Mouse (Mus musculus): ENCODE data around the gene Gm37240. TPM values are rescaled to one million over a fixed set of nuclear protein-coding genes. Genes with fewer than 3 reads are reported as not detected.

The Gm37240 gene
- polyA plus RNA-seq, 1 experiment from 2014 or later: 15.1 TPM

GRCm38 (mm10) chr3:85514700-85515099, 372.6 kb downstream of the Gm37240 start:
- no peak overlapping the region for H3K4me2 ChIP-seq (replicated peaks; ENCODE audit: low read depth, low read length)
- H3K27me3 ChIP-seq (ENCODE audit: control insufficient read depth, insufficient read depth, low read length): no peaks in the 10 kb centered on the region
- no peaks in the 10 kb centered on the region for H3K36me3 ChIP-seq (ENCODE audit: control insufficient read depth, insufficient read depth, low read length)
- 76% methylated on average over 11 of the region's 11 CpGs for WGBS
- H3K9me3 ChIP-seq (ENCODE audit: control insufficient read depth, low read length): no peaks in the 10 kb centered on the region
- no peak overlapping the region for H3K9ac ChIP-seq (ENCODE audit: low read depth, low read length)
- ATAC-seq (ENCODE audit: low FRiP score, low TSS enrichment): no peak
- no peak overlapping the region for H3K4me3 ChIP-seq (ENCODE audit: low read length)
- H3K27ac ChIP-seq (ENCODE audit: low read depth, low read length): no peak overlapping the region
- no peaks in the 10 kb centered on the region for H3K4me1 ChIP-seq (ENCODE audit: control insufficient read depth, insufficient read depth, low read length)

- H3K4me1 ChIP-seq (ENCODE audit: control insufficient read depth, insufficient read depth, low read length): no peaks in the 10 kb centered on the region
- no peak overlapping the region for H3K9ac ChIP-seq (ENCODE audit: low read depth, low read length)
- WGBS: 93% methylated on average over 5 of the region's 5 CpGs
- no peaks in the 10 kb centered on the region for H3K36me3 ChIP-seq (ENCODE audit: control insufficient read depth, insufficient read depth, low read length)
- no peaks in the 10 kb centered on the region for H3K27me3 ChIP-seq (ENCODE audit: control insufficient read depth, insufficient read depth, low read length)
- H3K4me2 ChIP-seq (replicated peaks; ENCODE audit: low read depth, low read length): no peak overlapping the region
- no peak overlapping the region for H3K4me3 ChIP-seq (ENCODE audit: low read length)
- no peak overlapping the region for H3K27ac ChIP-seq (ENCODE audit: low read depth, low read length)
- no peak for ATAC-seq (ENCODE audit: low FRiP score, low TSS enrichment)
- H3K9me3 ChIP-seq (ENCODE audit: control insufficient read depth, low read length): no peaks in the 10 kb centered on the region
Measured at GRCm38 (mm10) chr3:85508717-85509279, 378.5 kb downstream of the Gm37240 start.

- no peak overlapping the region for H3K9ac ChIP-seq (ENCODE audit: low read depth, low read length)
- 77% methylated on average over 3 of the region's 3 CpGs for WGBS
- H3K9me3 ChIP-seq (ENCODE audit: control insufficient read depth, low read length): no peaks in the 10 kb centered on the region
- no peak for ATAC-seq (ENCODE audit: low FRiP score, low TSS enrichment)
- H3K27me3 ChIP-seq (ENCODE audit: control insufficient read depth, insufficient read depth, low read length): no peaks in the 10 kb centered on the region
- no peak overlapping the region for H3K4me3 ChIP-seq (ENCODE audit: low read length)
- H3K4me1 ChIP-seq (ENCODE audit: control insufficient read depth, insufficient read depth, low read length): no peaks in the 10 kb centered on the region
- no peak overlapping the region for H3K4me2 ChIP-seq (replicated peaks; ENCODE audit: low read depth, low read length)
- H3K27ac ChIP-seq (ENCODE audit: low read depth, low read length): no peak overlapping the region
- H3K36me3 ChIP-seq (ENCODE audit: control insufficient read depth, insufficient read depth, low read length): no peaks in the 10 kb centered on the region
Measured at GRCm38 (mm10) chr3:85500096-85500495, 387.2 kb downstream of the Gm37240 start.

GRCm38 (mm10) chr3:85496146-85496545, 391.2 kb downstream of the Gm37240 start:
- H3K4me3 ChIP-seq (ENCODE audit: low read length): no peak overlapping the region
- 61% methylated on average over 4 of the region's 4 CpGs for WGBS
- no peak overlapping the region for H3K27ac ChIP-seq (ENCODE audit: low read depth, low read length)
- H3K9me3 ChIP-seq (ENCODE audit: control insufficient read depth, low read length): no peaks in the 10 kb centered on the region
- no peak for ATAC-seq (ENCODE audit: low FRiP score, low TSS enrichment)
- H3K36me3 ChIP-seq (ENCODE audit: control insufficient read depth, insufficient read depth, low read length): no peaks in the 10 kb centered on the region
- no peak overlapping the region for H3K9ac ChIP-seq (ENCODE audit: low read depth, low read length)
- no peak overlapping the region for H3K4me2 ChIP-seq (replicated peaks; ENCODE audit: low read depth, low read length)
- H3K4me1 ChIP-seq (ENCODE audit: control insufficient read depth, insufficient read depth, low read length): no peaks in the 10 kb centered on the region
- no peaks in the 10 kb centered on the region for H3K27me3 ChIP-seq (ENCODE audit: control insufficient read depth, insufficient read depth, low read length)

GRCm38 (mm10) chr3:85493796-85494195, 393.5 kb downstream of the Gm37240 start:
- no peak overlapping the region for H3K9ac ChIP-seq (ENCODE audit: low read depth, low read length)
- 83% methylated on average over 8 of the region's 8 CpGs for WGBS
- ATAC-seq (ENCODE audit: low FRiP score, low TSS enrichment): no peak

GRCm38 (mm10) chr3:85490204-85490603, 397.1 kb downstream of the Gm37240 start:
- no peak overlapping the region for H3K4me3 ChIP-seq (ENCODE audit: low read length)
- no peak for ATAC-seq (ENCODE audit: low FRiP score, low TSS enrichment)
- no peaks in the 10 kb centered on the region for H3K9me3 ChIP-seq (ENCODE audit: control insufficient read depth, low read length)
- no peak overlapping the region for H3K27ac ChIP-seq (ENCODE audit: low read depth, low read length)
- 93% methylated on average over 3 of the region's 3 CpGs for whole genome bisulfite sequencing
- peaks cover 8% of the 10 kb centered on the region for H3K4me1 ChIP-seq (ENCODE audit: control insufficient read depth, insufficient read depth, low read length)
- H3K9ac ChIP-seq (ENCODE audit: low read depth, low read length): no peak overlapping the region
- H3K36me3 ChIP-seq (ENCODE audit: control insufficient read depth, insufficient read depth, low read length): no peaks in the 10 kb centered on the region
- H3K27me3 ChIP-seq (ENCODE audit: control insufficient read depth, insufficient read depth, low read length): no peaks in the 10 kb centered on the region
- H3K4me2 ChIP-seq (replicated peaks; ENCODE audit: low read depth, low read length): no peak overlapping the region

More at GRCm38 (mm10) chr3:85493796-85494195, 393.5 kb downstream of the Gm37240 start:
- H3K36me3 ChIP-seq (ENCODE audit: control insufficient read depth, insufficient read depth, low read length): no peaks in the 10 kb centered on the region
- no peaks in the 10 kb centered on the region for H3K27me3 ChIP-seq (ENCODE audit: control insufficient read depth, insufficient read depth, low read length)
- H3K4me2 ChIP-seq (replicated peaks; ENCODE audit: low read depth, low read length): no peak overlapping the region
- H3K9me3 ChIP-seq (ENCODE audit: control insufficient read depth, low read length): no peaks in the 10 kb centered on the region
- H3K4me1 ChIP-seq (ENCODE audit: control insufficient read depth, insufficient read depth, low read length): no peaks in the 10 kb centered on the region
- no peak overlapping the region for H3K27ac ChIP-seq (ENCODE audit: low read depth, low read length)
- H3K4me3 ChIP-seq (ENCODE audit: low read length): no peak overlapping the region

GRCm38 (mm10) chr3:85487379-85487778, 399.9 kb downstream of the Gm37240 start:
- whole genome bisulfite sequencing: 72% methylated on average over 6 of the region's 6 CpGs
- no peak overlapping the region for H3K9ac ChIP-seq (ENCODE audit: low read depth, low read length)
- ATAC-seq (ENCODE audit: low FRiP score, low TSS enrichment): no peak
- no peaks in the 10 kb centered on the region for H3K9me3 ChIP-seq (ENCODE audit: control insufficient read depth, low read length)
- H3K4me3 ChIP-seq (ENCODE audit: low read length): no peak overlapping the region
- H3K27me3 ChIP-seq (ENCODE audit: control insufficient read depth, insufficient read depth, low read length): no peaks in the 10 kb centered on the region
- no peak overlapping the region for H3K27ac ChIP-seq (ENCODE audit: low read depth, low read length)
- H3K36me3 ChIP-seq (ENCODE audit: control insufficient read depth, insufficient read depth, low read length): no peaks in the 10 kb centered on the region
- no peak overlapping the region for H3K4me2 ChIP-seq (replicated peaks; ENCODE audit: low read depth, low read length)
- H3K4me1 ChIP-seq (ENCODE audit: control insufficient read depth, insufficient read depth, low read length): peaks cover 22% of the 10 kb centered on the region

GRCm38 (mm10) chr3:85485536-85486190, 401.7 kb downstream of the Gm37240 start:
- Histone ChIP-seq H3K27ac (ENCODE audit: low read depth, low read length) (no peak overlapping the region; the same call in 1 of the 2 replicates), H3K9me3 (ENCODE audit: control insufficient read depth, low read length) (no peaks in the 10 kb centered on the region), H3K4me1 (ENCODE audit: control insufficient read depth, insufficient read depth, low read length) (peaks cover 25% of the 10 kb centered on the region), H3K9ac (ENCODE audit: low read depth, low read length) (no peak overlapping the region), H3K36me3 (ENCODE audit: control insufficient read depth, insufficient read depth, low read length) (no peaks in the 10 kb centered on the region), H3K4me2 (replicated peaks; ENCODE audit: low read depth, low read length) (no peak overlapping the region), H3K4me3 (ENCODE audit: low read length) (no peak overlapping the region), H3K27me3 (ENCODE audit: control insufficient read depth, insufficient read depth, low read length) (no peaks in the 10 kb centered on the region)
- 31% methylated on average over 3 of the region's 3 CpGs for WGBS
- no peak; the same call in 1 of the 2 replicates for ATAC-seq (ENCODE audit: low FRiP score, low TSS enrichment)

GRCm38 (mm10) chr3:85482636-85483035, 404.7 kb downstream of the Gm37240 start:
- Histone ChIP-seq H3K4me2 (replicated peaks; ENCODE audit: low read depth, low read length) (no peak overlapping the region), H3K4me3 (ENCODE audit: low read length) (no peak overlapping the region), H3K36me3 (ENCODE audit: control insufficient read depth, insufficient read depth, low read length) (no peaks in the 10 kb centered on the region), H3K27me3 (ENCODE audit: control insufficient read depth, insufficient read depth, low read length) (no peaks in the 10 kb centered on the region), H3K4me1 (ENCODE audit: control insufficient read depth, insufficient read depth, low read length) (peaks cover 25% of the 10 kb centered on the region), H3K27ac (ENCODE audit: low read depth, low read length) (no peak overlapping the region; the same call in 1 of the 2 replicates), H3K9me3 (ENCODE audit: control insufficient read depth, low read length) (no peaks in the 10 kb centered on the region), H3K9ac (ENCODE audit: low read depth, low read length) (no peak overlapping the region)
- WGBS: 7% methylated on average over 5 of the region's 5 CpGs
- peak; percentile 93 for ATAC-seq (ENCODE audit: low FRiP score, low TSS enrichment)
